Mouse (Mus musculus) myocyte (in vitro differentiated cells): ENCODE data around the gene Srrm4. TPM values are rescaled to one million over a fixed set of nuclear protein-coding genes. Genes with fewer than 3 reads are reported as not detected.

ENCODE experiments used
- H3K27me3 ChIP-seq: one replicate; pipeline ENCODE4 v1.6.1; 2011; ENCODE audit not compliant: control insufficient read depth, insufficient read depth, insufficient read length
- H3K36me3 ChIP-seq: one replicate; pipeline ENCODE4 v1.6.1; 2011; ENCODE audit not compliant: control insufficient read depth, insufficient read depth
- H3K4me2 ChIP-seq: one replicate; pipeline ENCODE4 v1.6.1; 2011; ENCODE audit warnings: low read depth, control low read depth
- H3K4me3 ChIP-seq: one replicate; pipeline ENCODE4 v1.5.1; 2011; ENCODE audit warnings: mild to moderate bottlenecking, control low read depth, moderate library complexity
- H3K79me2 ChIP-seq: one replicate; pipeline ENCODE4 v1.6.1; 2011; ENCODE audit not compliant: control insufficient read depth, insufficient read depth
- H3ac ChIP-seq: one replicate; pipeline ENCODE4 v1.6.1; 2011; ENCODE audit not compliant: control insufficient read depth, insufficient read length
- CEBPB ChIP-seq: IDR thresholded peaks from 2 replicates; pipeline ENCODE4 v1.6.1; 2011; ENCODE audit warnings: mild to moderate bottlenecking, moderate library complexity; ENCODE audit not compliant: poor library complexity, insufficient read depth, severe bottlenecking
- E2F4 ChIP-seq: IDR thresholded peaks from one replicate; pipeline ENCODE4 v1.6.1; 2011; ENCODE audit warnings: mild to moderate bottlenecking, control low read depth, moderate library complexity; ENCODE audit not compliant: insufficient read depth
- MAX ChIP-seq: IDR thresholded peaks from one replicate; pipeline ENCODE4 v1.6.1; 2011; ENCODE audit warnings: low read depth, mild to moderate bottlenecking, control low read depth
- MYOD1 ChIP-seq, 3 experiments: IDR thresholded peaks; one replicate each; pipeline ENCODE4 v1.6.1; 2011; ENCODE audit warnings: control low read depth in 2 of 3, low read depth in 2 of 3, mild to moderate bottlenecking in 2 of 3, moderate library complexity in 1 of 3; ENCODE audit not compliant: insufficient read length in 2 of 3, control insufficient read depth in 1 of 3
- MYOG ChIP-seq, 3 experiments: IDR thresholded peaks; one replicate each; pipeline ENCODE4 v1.6.1; 2011; ENCODE audit warnings: control low read depth in 2 of 3, low read depth in 2 of 3, mild to moderate bottlenecking in 2 of 3; ENCODE audit not compliant: insufficient read length in 2 of 3, control insufficient read depth in 1 of 3, insufficient read depth in 1 of 3
- POLR2A ChIP-seq: IDR thresholded peaks from one replicate; pipeline ENCODE4 v1.6.1; 2011; ENCODE audit warnings: low read depth, mild to moderate bottlenecking, control low read depth, moderate library complexity; ENCODE audit not compliant: insufficient read length
- POLR2AphosphoS2 ChIP-seq: IDR thresholded peaks from one replicate; pipeline ENCODE4 v1.6.1; 2011; ENCODE audit warnings: low read depth, control low read depth; ENCODE audit not compliant: insufficient read length
- REST ChIP-seq: IDR thresholded peaks from one replicate; pipeline ENCODE4 v1.6.1; 2011; ENCODE audit warnings: mild to moderate bottlenecking, control low read depth, moderate library complexity; ENCODE audit not compliant: insufficient read depth, insufficient read length
- SRF ChIP-seq: IDR thresholded peaks from one replicate; pipeline ENCODE4 v1.6.1; 2011; ENCODE audit warnings: low read depth; ENCODE audit not compliant: control insufficient read depth, insufficient read length
- TCF12 ChIP-seq: IDR thresholded peaks from one replicate; pipeline ENCODE4 v1.6.1; 2011; ENCODE audit warnings: mild to moderate bottlenecking, control low read depth; ENCODE audit not compliant: poor library complexity, insufficient read depth, severe bottlenecking
- TCF3 ChIP-seq: IDR thresholded peaks from one replicate; pipeline ENCODE4 v1.6.1; 2011; ENCODE audit warnings: low read depth, control low read depth; ENCODE audit not compliant: insufficient read length
- USF1 ChIP-seq: IDR thresholded peaks from one replicate; pipeline ENCODE4 v1.6.1; 2011; ENCODE audit warnings: low read depth, mild to moderate bottlenecking, control low read depth, moderate library complexity
- polyA plus RNA-seq: library from polyadenylated mRNA; unstranded; fragments of >200 nt; fragmentation: generic; extraction: Trizol; gene quantifications from one replicate; pipeline ENCODE4 v1.2.1, GENCODE M21; 2012; ENCODE audit warnings: missing spikeins

The Srrm4 gene
- polyA plus RNA-seq, 1 experiment, result 0.12 TPM

DNA sequence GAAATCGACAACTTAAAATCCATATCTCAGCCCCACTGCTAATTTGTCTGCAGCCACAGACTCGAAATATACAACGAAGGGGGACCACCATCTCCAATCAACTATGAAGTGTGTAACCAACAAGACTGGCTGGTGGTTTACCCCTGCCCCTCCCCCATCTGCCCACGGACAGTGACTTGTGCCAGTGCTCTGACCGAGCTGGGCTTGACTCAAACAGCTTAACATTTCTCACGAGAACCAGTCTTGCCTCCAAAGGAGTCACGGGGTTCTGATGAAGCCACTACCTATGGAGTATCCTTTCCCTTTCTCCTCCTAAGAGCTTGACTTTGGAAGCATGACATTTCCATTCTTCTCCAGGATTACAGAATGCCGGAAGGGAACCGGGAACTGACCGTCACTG, 2.8 kb downstream of the Srrm4 start:
- Histone ChIP-seq H3ac (no peak overlapping the region), H3K4me2 (no peak overlapping the region), H3K4me3 (no peak overlapping the region), H3K36me3 (no peaks in the 10 kb centered on the region), H3K79me2 (no peaks in the 10 kb centered on the region), H3K27me3 (no peaks in the 10 kb centered on the region)
- TF ChIP-seq POLR2A (no peak), USF1 (no peak), E2F4 (no peak), TCF12 (no peak), MAX (no peak), MYOG (IDR thresholded peaks at IDR 0.05; ENCODE audit: control insufficient read depth in 1 of 3, insufficient read depth in 1 of 3, insufficient read length in 2 of 3, low read depth in 2 of 3) (no peak), SRF (no peak), POLR2AphosphoS2 (no peak), TCF3 (no peak)

DNA sequence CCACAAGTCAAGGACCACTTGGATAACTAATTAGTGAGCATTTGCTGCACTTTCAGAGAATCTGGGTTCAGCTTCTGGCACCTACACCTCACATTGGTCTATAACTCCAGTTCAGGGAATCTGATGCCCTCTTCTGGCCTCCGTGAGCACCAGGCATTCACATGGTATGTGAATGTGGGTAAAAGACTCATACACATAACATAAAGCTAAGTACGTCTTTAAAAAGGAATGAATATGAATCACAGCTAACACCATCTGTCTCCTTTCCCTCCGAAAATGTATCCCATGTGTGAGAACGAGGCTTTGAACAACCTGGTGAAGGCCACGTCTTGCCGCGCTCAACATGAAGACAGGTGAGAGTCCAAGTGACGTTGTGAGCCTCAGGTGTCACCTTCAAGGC, 12.1 kb downstream of the Srrm4 start:
- Histone ChIP-seq H3K4me2 (no peak overlapping the region), H3K36me3 (no peaks in the 10 kb centered on the region), H3ac (no peak overlapping the region), H3K4me3 (no peak overlapping the region), H3K79me2 (no peaks in the 10 kb centered on the region), H3K27me3 (no peaks in the 10 kb centered on the region)
- TF ChIP-seq MYOD1 (IDR thresholded peaks at IDR 0.05; ENCODE audit: control insufficient read depth in 1 of 3, insufficient read length in 2 of 3, low read depth in 2 of 3), result no peak
- no peak for TF ChIP-seq REST
- TF ChIP-seq CEBPB, result no peak
- no peak for TF ChIP-seq E2F4
- TF ChIP-seq MAX, result no peak
- no peak for TF ChIP-seq POLR2A
- no peak for TF ChIP-seq USF1
- TF ChIP-seq POLR2AphosphoS2, result no peak
- no peak for TF ChIP-seq TCF3
- no peak for TF ChIP-seq MYOG (IDR thresholded peaks at IDR 0.05; ENCODE audit: control insufficient read depth in 1 of 3, insufficient read depth in 1 of 3, insufficient read length in 2 of 3, low read depth in 2 of 3)
- TF ChIP-seq TCF12, result no peak
- TF ChIP-seq SRF, result no peak

DNA sequence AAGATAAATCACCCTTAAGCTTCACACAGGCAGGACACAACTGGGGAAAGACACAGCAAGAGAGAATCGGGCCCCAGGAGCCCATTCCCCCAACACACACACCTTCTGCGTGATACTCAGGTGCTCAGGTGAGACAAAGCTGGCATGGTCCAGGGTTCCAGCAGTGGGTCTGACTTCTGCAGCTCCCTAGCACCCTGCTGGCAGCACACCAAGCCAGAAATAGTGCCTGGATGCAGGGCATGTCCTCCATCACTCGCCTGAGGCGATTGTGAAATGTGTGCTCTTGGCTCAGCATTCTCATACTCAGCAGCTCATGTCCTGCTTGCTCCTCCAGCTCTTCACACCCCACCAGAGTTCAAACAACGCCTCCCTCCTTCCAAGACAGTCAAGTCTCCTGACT, 14.5 kb downstream of the Srrm4 start:
- no peaks in the 10 kb centered on the region for H3K27me3 ChIP-seq
- no peak overlapping the region for H3K4me3 ChIP-seq
- no peak for TF ChIP-seq TCF12
- TF ChIP-seq MAX, result no peak
- no peak for TF ChIP-seq POLR2A
- no peak for TF ChIP-seq SRF
- TF ChIP-seq E2F4, result no peak
- TF ChIP-seq TCF3, result no peak
- no peak for TF ChIP-seq POLR2AphosphoS2
- TF ChIP-seq MYOG (IDR thresholded peaks at IDR 0.05; ENCODE audit: control insufficient read depth in 1 of 3, insufficient read depth in 1 of 3, insufficient read length in 2 of 3, low read depth in 2 of 3), result no peak
- TF ChIP-seq USF1, result no peak
- TF ChIP-seq REST, result no peak
- no peak for TF ChIP-seq MYOD1 (IDR thresholded peaks at IDR 0.05; ENCODE audit: control insufficient read depth in 1 of 3, insufficient read length in 2 of 3, low read depth in 2 of 3)
- TF ChIP-seq CEBPB, result no peak
- H3ac ChIP-seq, result no peak overlapping the region
- H3K4me2 ChIP-seq, result no peak overlapping the region
- H3K79me2 ChIP-seq, result no peaks in the 10 kb centered on the region
- no peaks in the 10 kb centered on the region for H3K36me3 ChIP-seq

DNA sequence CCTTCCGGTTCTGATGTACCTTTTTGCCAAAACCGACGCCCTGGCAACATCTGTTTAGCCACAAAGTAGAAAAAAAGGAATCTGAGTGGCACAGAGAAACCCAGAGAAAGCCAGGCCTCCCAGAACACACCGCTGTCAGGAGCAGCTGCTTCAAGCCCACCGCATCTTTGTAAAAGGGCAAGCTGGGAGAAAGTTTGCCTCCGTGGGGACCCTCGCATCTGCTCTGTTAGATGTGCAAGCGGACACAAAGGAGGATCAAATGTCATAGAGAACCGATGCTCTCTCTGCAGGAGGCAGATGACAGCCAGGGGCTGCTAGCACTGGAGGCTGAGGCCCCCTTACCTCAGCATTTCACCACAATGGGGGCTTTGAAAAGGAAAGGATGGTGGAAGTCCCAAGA, 18.3 kb downstream of the Srrm4 start:
- Histone ChIP-seq H3K4me2 (no peak overlapping the region), H3K36me3 (no peaks in the 10 kb centered on the region), H3K79me2 (no peaks in the 10 kb centered on the region), H3ac (no peak overlapping the region), H3K4me3 (no peak overlapping the region), H3K27me3 (no peaks in the 10 kb centered on the region)
- no peak for TF ChIP-seq MYOD1 (IDR thresholded peaks at IDR 0.05; ENCODE audit: control insufficient read depth in 1 of 3, insufficient read length in 2 of 3, low read depth in 2 of 3)
- no peak for TF ChIP-seq E2F4
- no peak for TF ChIP-seq POLR2A
- TF ChIP-seq USF1, result no peak
- TF ChIP-seq TCF3, result no peak
- TF ChIP-seq CEBPB, result no peak
- TF ChIP-seq REST, result no peak
- no peak for TF ChIP-seq TCF12
- TF ChIP-seq MYOG (IDR thresholded peaks at IDR 0.05; ENCODE audit: control insufficient read depth in 1 of 3, insufficient read depth in 1 of 3, insufficient read length in 2 of 3, low read depth in 2 of 3), result no peak
- TF ChIP-seq SRF, result no peak
- no peak for TF ChIP-seq POLR2AphosphoS2

DNA sequence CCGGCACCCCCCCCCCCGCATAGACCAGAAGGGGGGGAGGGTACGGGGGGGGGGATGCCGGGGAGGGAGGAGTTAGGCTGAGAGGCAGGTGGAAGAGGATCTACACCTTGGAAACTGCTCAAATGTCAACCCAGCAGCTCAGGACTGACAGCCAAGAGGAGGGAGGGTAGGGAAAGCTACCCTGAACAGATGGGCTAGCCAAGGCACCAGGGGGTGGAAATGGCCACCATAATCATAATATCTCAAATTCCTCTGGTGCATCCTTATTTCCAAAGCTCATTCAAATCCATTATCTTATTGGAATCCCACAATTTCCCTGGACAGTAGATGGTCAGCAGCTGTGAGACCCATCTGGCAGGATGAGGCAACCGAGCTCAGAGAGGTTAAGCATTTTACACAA, 19.7 kb downstream of the Srrm4 start:
- Histone ChIP-seq H3K4me2 (no peak overlapping the region), H3K4me3 (no peak overlapping the region), H3K79me2 (no peaks in the 10 kb centered on the region), H3K27me3 (no peaks in the 10 kb centered on the region), H3ac (no peak overlapping the region), H3K36me3 (no peaks in the 10 kb centered on the region)
- TF ChIP-seq USF1 (no peak), TCF12 (no peak), MYOG (IDR thresholded peaks at IDR 0.05; ENCODE audit: control insufficient read depth in 1 of 3, insufficient read depth in 1 of 3, insufficient read length in 2 of 3, low read depth in 2 of 3) (no peak), REST (no peak), MYOD1 (IDR thresholded peaks at IDR 0.05; ENCODE audit: control insufficient read depth in 1 of 3, insufficient read length in 2 of 3, low read depth in 2 of 3) (no peak), POLR2A (no peak), SRF (no peak), POLR2AphosphoS2 (no peak), CEBPB (no peak), TCF3 (no peak), E2F4 (no peak), MAX (no peak)
